Mouse (Mus musculus) left cerebral cortex, postnatal 36 days (tissue): ENCODE data around the gene Nfe2l3. TPM values are rescaled to one million over a fixed set of nuclear protein-coding genes. Genes with fewer than 3 reads are reported as not detected.
"Not testable (repeated sequence)": the region's sequence is repeated elsewhere in the genome, so short reads cannot be mapped to it uniquely, and the experiment has no call there.

Experiments
- DNase-seq, 2 experiments: peaks; one replicate each; pipeline ENCODE4 v3.0.0; 2021 to 2022; ENCODE audit warnings: low spot score in 2 of 2, mixed read lengths in 1 of 2
- intact Hi-C: fragments of 180-260 bp; cut with DNase I; formaldehyde crosslinking; loops from one replicate; pipeline ENCODE4 v1.15.1; 2025
- total RNA-seq, 2 experiments: library from RNA; stranded (reverse); gene quantifications; 2 replicates each; pipeline ENCODE4 v1.2.3; 2021

The Nfe2l3 gene
- total RNA-seq, 2 experiments from 2014 or later = 2.7 to 4.3 TPM

DNA sequence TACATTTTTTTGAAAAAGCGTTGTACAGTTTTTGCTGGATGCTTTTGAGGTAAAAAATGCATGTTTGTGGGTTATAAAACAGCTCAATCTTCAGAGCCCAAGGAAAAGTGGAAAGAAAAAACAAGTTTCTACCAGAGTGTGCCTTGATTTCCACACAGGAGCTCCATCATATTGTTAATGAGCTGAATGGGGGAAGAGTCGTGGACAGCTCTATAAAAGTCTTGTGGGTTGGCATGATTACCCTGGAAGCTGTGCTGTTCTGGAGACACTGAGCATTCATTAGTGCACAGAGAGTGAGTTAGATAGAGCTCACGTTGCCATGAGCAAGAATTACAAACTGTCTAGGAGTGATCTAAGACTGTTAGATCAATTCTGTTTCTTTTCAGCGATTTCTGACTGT is 39.7 kb downstream of the Nfe2l3 start:
- DNase-seq = no peak
- intact Hi-C loops = loop anchor here (10.0 kb wide), 1 partner anchor 383 kb away; no protein-coding TSS in a partner anchor

DNA sequence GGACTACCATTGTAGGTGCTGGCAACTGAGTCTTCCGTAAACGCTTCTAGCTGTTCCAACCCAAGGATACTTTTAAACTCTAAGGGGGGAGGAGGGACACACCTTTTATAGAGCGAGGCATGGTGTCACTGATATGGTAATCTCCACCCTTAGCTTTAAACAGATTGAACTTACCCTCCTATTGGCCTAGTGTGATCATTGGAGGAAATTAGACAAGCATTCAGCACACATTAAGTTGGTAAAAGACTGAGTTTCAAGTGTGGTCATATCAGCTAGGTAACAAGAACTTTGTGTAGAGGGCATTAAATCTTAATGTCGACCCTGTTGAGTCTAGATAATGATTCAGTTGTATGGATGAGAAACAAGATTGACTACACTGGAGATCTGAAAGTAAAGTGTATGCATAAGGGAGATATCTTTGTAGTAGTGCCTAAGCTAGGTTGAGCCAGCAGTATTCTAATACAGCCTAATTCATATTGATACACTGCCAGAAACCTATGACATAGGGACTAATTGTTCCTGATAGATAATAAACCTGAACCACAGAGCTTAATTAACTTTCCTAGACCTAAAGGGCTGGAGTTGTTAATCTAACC is 46.8 kb downstream of the Nfe2l3 start:
- intact Hi-C loops = loop anchor here (10.0 kb wide), 1 partner anchor 376 kb away; no protein-coding TSS in a partner anchor
- no peak for DNase-seq

DNA sequence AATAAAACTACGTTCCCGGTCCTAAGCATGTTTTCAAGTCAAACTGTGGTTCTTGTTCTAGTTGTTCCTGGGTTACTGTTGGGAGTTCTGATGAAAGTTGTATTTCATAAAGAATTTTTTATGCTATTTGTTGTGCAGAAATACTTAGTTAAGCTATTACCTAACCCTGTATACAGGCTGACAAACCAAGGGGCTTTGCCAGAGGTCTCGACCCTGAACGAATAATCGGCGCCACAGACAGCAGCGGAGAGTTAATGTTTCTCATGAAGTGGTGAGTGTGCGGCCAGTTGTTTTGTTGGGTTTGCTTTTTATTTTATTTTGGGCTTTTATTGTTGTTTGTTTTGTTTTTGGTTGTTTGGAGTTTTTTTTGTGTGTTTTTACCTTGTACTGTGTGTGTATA is 49.1 kb downstream of the Nfe2l3 start:
- intact Hi-C loops = no loop called here
- DNase-seq = no peak

DNA sequence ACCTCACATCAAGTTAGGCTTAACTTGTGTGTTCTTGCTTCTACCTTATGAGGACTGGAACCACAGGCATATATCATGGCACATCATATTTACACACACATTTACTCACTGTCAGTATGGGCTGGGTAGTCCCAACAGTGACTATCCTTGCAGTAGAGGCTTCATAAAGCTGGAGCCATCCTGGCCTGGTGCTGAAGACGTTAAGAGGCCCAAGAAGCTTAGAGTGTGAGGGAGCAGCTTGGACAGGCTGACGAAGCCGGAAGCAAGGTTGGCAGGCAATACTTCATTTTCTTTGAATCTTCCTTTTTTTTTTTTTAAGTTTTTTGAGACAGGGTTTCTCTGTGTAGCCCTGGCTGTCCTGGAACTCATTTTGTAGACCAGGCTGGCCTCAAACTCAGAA is 51.4 kb downstream of the Nfe2l3 start:
- no peak for DNase-seq
- intact Hi-C loops = no loop called here

DNA sequence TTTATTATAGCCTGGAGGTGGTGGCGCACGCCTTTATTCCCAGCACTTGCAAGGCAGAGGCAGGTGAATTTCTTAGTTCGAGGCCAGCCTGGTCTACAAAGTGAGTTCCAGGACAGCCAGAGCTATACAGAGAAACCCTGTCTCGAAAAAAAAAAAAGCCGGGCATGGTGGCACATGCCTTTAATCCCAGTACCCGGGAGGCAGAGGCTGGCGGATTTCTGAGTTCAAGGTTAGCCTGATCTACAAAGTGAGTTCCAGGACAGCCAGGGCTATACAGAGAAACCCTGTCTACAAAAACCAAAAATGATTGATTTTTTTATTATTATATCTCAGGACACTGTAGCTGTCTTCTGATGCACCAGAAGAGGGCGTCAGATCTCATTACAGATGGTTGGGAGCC is 52.1 kb downstream of the Nfe2l3 start:
- intact Hi-C loops, DNase-seq: not testable (repeated sequence)

DNA sequence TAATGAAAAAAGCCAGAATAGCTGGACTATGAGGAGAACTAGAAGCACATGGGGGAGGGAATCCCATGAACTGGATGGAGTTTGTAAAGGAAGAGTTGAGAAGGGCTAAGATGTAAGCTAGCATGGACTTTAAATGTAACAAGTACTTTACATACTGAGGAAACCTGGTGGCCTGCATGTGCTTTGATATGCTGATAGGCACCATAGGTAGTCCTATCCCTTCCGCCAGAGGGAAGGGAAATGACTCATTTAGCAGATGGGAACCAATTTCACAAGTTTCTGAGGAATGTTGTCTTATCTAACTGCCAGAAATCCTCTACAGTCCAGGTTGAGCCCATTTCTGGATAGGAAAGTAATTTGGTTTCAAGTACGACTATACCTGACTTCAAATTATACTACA is 53.2 kb downstream of the Nfe2l3 start:
- intact Hi-C loops = no loop called here
- DNase-seq = no peak

DNA sequence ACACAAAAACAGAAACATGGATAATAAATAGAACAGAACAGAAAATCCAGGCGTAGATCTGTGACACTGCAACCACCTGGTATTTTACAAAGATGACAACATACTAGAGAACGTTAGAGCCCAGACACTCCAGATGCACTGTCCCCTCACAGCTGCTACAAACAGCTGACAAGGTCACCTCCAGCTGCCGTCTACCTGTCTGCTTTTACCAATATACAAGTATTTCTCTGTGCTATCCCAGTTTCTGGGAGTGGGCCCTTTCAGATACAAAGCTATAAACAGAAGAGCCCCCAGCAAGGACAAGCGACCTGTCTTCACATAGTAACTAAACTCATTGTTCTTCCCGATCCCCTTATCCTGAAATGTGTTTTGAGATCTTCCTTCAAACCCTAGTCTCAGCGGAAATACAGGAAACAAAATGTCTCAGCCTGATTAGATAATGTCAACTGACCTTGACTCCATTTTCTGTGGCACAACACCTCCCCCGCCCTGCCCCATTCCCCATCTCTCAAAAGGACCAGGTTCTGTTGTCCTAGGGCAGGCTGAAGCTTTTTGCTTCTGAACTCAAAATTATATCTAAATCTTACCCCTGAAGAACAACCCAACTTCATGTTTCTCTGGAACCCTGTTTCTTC is 53.7 kb downstream of the Nfe2l3 start:
- intact Hi-C loops = no loop called here
- no peak for DNase-seq

DNA sequence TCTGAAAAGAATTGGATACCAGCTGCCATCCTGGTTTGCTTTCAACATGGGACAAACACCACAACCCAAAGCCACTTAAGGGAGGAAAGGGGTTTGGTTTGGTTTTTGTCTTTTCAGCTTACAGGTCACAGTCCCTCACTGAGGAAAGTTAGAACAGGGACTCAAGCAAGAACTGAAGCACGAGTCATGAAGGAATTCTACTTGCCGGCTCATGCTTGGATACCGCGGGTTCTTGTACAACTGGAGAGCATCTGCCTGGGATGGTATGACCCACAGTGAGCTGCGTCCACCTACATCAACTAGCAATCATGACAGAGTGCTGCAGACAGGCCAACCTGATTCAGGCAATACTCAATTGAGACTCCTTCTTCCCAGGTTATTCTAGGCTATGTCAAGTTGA is 54.3 kb downstream of the Nfe2l3 start:
- DNase-seq = no peak
- intact Hi-C loops = no loop called here

DNA sequence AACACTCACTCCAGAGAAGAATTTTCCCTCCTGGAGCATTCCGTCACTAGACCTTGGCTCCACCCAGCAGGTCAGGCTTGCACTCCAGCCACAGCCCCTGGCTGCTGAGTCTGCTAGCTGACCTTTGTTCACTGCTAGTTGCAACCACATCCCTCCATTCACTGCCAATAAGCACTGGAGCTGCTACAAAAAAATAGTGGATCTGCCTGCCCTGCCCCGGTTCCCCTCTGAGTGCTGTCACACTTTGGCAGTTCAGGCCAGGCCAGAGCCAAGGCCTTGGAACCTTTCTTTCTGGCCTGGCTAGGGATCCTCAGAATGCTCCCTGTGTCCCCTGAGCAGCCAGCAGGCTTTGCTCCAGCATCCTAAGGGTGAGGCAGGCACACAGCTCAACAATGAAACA is 57.3 kb downstream of the Nfe2l3 start:
- intact Hi-C loops = no loop called here
- no peak for DNase-seq

DNA sequence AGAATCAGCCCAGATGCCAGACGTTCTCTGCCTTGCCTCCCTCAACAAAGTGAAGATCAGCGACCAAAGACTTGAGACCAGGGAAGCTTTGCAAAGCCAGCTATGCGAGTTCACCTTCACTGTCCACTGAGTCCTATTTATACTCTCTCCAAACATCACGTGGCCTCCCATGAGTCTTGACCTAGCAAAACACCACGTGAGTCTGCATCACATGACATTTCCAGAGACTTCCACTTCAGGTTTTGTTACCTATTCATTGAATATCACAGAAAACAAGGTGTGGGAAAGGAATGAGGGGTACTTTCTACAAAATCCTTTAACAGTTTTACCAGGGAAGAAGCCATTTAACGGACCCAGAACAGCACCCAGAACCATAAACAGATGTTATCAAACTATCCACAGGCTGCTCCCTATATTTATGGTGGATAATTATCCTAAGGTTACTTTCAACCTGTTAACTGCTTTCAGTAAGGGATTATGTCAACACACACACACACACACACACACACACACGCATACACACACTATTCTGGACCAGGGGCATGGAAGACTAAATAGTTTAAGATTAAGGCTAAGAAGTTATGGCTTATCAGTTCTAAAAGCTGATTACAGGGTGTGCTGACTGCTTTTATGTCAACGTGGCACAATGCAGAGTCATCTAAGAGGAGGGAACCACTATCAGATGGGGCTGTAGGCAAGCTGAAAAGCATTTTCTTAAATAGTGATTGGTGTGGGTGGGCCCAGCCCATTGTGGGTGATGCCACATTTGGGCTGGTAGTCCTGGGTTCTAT is 65.0 kb downstream of the Nfe2l3 start:
- intact Hi-C loops = no loop called here
- DNase-seq = no peak

DNA sequence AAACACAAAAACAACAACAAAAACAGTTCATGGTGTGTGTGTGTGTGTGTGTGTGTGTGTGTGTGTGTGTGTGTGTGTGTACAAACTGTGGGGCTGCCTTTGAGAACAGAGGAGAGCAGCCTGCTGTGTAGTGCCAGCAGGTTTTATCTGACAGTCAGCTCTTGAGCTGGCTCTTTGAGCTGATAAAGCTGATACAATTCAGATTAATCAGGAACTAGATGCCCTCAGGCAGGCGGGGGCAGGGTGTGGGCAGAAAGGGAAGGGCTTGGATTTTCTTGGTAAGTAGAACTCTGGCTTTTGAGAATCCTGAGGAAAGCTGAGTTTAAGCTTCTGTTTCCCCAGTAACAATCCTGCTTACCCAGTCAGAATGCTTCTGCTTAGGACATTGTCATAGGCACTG is 73.2 kb downstream of the Nfe2l3 start:
- intact Hi-C loops = no loop called here
- DNase-seq = no peak

DNA sequence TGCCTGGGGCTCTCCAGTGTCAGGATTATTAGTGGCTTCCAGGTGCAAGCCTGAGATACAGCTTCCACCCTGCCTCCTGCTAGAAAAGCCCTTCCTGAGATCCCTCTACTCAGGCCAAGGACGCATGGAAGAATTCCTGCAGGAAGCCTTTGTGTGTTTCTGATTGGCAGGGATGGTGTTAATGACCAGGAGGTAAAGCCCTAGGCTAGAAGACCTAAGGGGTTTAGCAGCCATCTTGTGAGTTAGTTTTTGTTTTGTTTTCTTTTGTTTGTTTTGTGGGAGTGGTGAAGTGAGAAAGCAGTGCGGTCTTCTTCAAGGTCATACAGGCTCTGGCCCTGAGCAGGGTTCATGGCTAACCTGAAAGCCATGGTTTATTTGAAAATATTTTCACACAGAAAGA is 75.1 kb downstream of the Nfe2l3 start:
- intact Hi-C loops = no loop called here
- no peak for DNase-seq

Other genes with a start within 250 kb of the Nfe2l3 start
- gene Hnrnpa2b1, start 37.2 kb downstream of the Nfe2l3 start, total RNA-seq = 100 to 1,000 TPM; 350 to 464 TPM
- 100 to 1,000 TPM; 127 to 130 TPM for gene Cbx3, start 37.7 kb downstream of the Nfe2l3 start, total RNA-seq
- 100 to 1,000 TPM; 110 to 115 TPM for gene Snx10, start 91.2 kb downstream of the Nfe2l3 start, total RNA-seq